Mouse (Mus musculus) embryonic facial prominence, embryonic 11.5 days (tissue): ENCODE results near the gene Calm3. TPM values are rescaled to one million over a fixed set of nuclear protein-coding genes. Genes with fewer than 3 reads are reported as not detected.
"Not testable (repeated sequence)": the region's sequence is repeated elsewhere in the genome, so short reads cannot be mapped to it uniquely, and the experiment has no call there.

Source experiments
- ATAC-seq: fragments of 200-750 bp; cut with Nextera tagmentation; replicated peaks from 2 replicates; pipeline ENCODE4 v1.8.0; 2017; ENCODE audit warnings: low read depth; ENCODE audit not compliant: insufficient number of reproducible peaks, low FRiP score, low TSS enrichment
- DNase-seq: peaks from one replicate; pipeline ENCODE4 v3.0.0-alpha.2; 2015; ENCODE audit warnings: low spot score
- H3K27ac ChIP-seq: fragments of 300-500 bp; sonication (generic); replicated peaks from 2 replicates; pipeline ENCODE4 v1.5.1; 2014; ENCODE audit warnings: mild to moderate bottlenecking, low read depth, low read length, control low read depth
- H3K27me3 ChIP-seq: fragments of 300-500 bp; sonication (generic); 2 replicates; pipeline ENCODE4 v1.6.1; 2014; ENCODE audit warnings: mild to moderate bottlenecking, low read length, moderate library complexity, mixed read lengths; ENCODE audit not compliant: control insufficient read depth, insufficient read depth
- H3K36me3 ChIP-seq: fragments of 300-500 bp; sonication (generic); replicated peaks from 2 replicates; pipeline ENCODE4 v1.6.1; 2014; ENCODE audit warnings: low read depth, mild to moderate bottlenecking, low read length, moderate library complexity, mixed read lengths; ENCODE audit not compliant: control insufficient read depth, insufficient read depth
- H3K4me1 ChIP-seq: fragments of 300-500 bp; sonication (generic); 2 replicates; pipeline ENCODE4 v1.6.1; 2014; ENCODE audit warnings: low read length, mixed read lengths; ENCODE audit not compliant: control insufficient read depth, insufficient read depth
- H3K4me2 ChIP-seq: fragments of 300-500 bp; sonication (generic); 2 replicates; pipeline ENCODE4 v1.6.1; 2014; ENCODE audit warnings: low read depth, mild to moderate bottlenecking, control low read depth, low read length, moderate library complexity
- H3K4me3 ChIP-seq: fragments of 300-500 bp; sonication (generic); 2 replicates; pipeline ENCODE4 v1.5.1; 2014; ENCODE audit warnings: low read depth, low read length, control low read depth
- H3K9ac ChIP-seq: fragments of 300-500 bp; sonication (generic); replicated peaks from 2 replicates; pipeline ENCODE4 v1.6.1; 2014; ENCODE audit warnings: mild to moderate bottlenecking, control low read depth, low read length
- H3K9me3 ChIP-seq: fragments of 300-500 bp; sonication (generic); replicated peaks from 2 replicates; pipeline ENCODE4 v1.6.1; 2016; ENCODE audit warnings: mild to moderate bottlenecking, low read length, inconsistent platforms, mixed read lengths; ENCODE audit not compliant: control insufficient read depth
- WGBS: fragments of 180-500 bp; shearing (Covaris S2); extraction: QIAGEN DNeasy Blood & Tissue Kit; methylation state at CpG from one replicate; pipeline ENCODE4 v1.1.7; 2014; 5-methylcytosine and 5-hydroxymethylcytosine counted together
- polyA plus RNA-seq: library from polyadenylated mRNA; unstranded; fragments of >200 nt; fragmentation: Nextera tagmentation; extraction: Ambion mirVana; gene quantifications from 2 replicates; pipeline ENCODE4 v1.2.1, GENCODE M21; 2014

Gene Calm3
- polyA plus RNA-seq, 1 experiment from 2014 or later = 237 TPM

- H3K36me3 ChIP-seq, H3K9ac ChIP-seq, H3K4me3 ChIP-seq, ATAC-seq, H3K4me2 ChIP-seq, H3K9me3 ChIP-seq, H3K4me1 ChIP-seq, H3K27ac ChIP-seq, DNase-seq: not testable (repeated sequence)
- peaks cover 10% of the 10 kb centered on the region for H3K27me3 ChIP-seq
- 63% methylated on average over 2 of the region's 2 CpGs for WGBS
These were observed 29.9 kb upstream of the Calm3 start for GRCm38 (mm10) chr7:16953776-16954175.

GRCm38 (mm10) chr7:16950861-16951635, 27.1 kb upstream of the Calm3 start:
- Histone ChIP-seq H3K4me3 (no peak overlapping the region), H3K27me3 (peaks cover 36% of the 10 kb centered on the region), H3K9me3 (no peaks in the 10 kb centered on the region), H3K9ac (no peak overlapping the region), H3K4me2 (no peak overlapping the region), H3K27ac (no peak overlapping the region), H3K36me3 (no peaks in the 10 kb centered on the region), H3K4me1 (peaks cover 11% of the 10 kb centered on the region)
- DNase-seq = peak; percentile 89
- 29% methylated on average over 18 of the region's 18 CpGs for WGBS
- peak; percentile 46; the same call in 1 of the 2 replicates for ATAC-seq

- peaks cover 11% of the 10 kb centered on the region for H3K4me1 ChIP-seq
These were observed 26.3 kb upstream of the Calm3 start for GRCm38 (mm10) chr7:16949908-16950841.

GRCm38 (mm10) chr7:16948923-16949458, 25.1 kb upstream of the Calm3 start:
- no peaks in the 10 kb centered on the region for H3K36me3 ChIP-seq
- no peaks in the 10 kb centered on the region for H3K9me3 ChIP-seq
- no peak overlapping the region for H3K9ac ChIP-seq
- peaks cover 11% of the 10 kb centered on the region for H3K4me1 ChIP-seq
- H3K4me2 ChIP-seq = no peak overlapping the region
- no peak overlapping the region for H3K27ac ChIP-seq
- ATAC-seq (no peak), DNase-seq (no peak)
- WGBS = 51% methylated on average over 8 of the region's 8 CpGs
- H3K4me3 ChIP-seq = no peak overlapping the region
- H3K27me3 ChIP-seq = peaks cover 46% of the 10 kb centered on the region

More at GRCm38 (mm10) chr7:16949908-16950841, 26.3 kb upstream of the Calm3 start:
- ATAC-seq (peak; percentile 40), DNase-seq (peak; percentile 87)
- 13% methylated on average over 29 of the region's 29 CpGs for WGBS
- Histone ChIP-seq H3K9me3 (no peaks in the 10 kb centered on the region), H3K9ac (peak overlapping the region; percentile 30), H3K27me3 (peaks cover 45% of the 10 kb centered on the region), H3K4me3 (peak overlapping the region; percentile 20; the same call in 1 of the 2 replicates), H3K36me3 (no peaks in the 10 kb centered on the region), H3K4me2 (peak overlapping the region; percentile 63), H3K27ac (no peak overlapping the region)

- Histone ChIP-seq H3K4me3 (no peak overlapping the region), H3K27me3 (peaks cover 46% of the 10 kb centered on the region), H3K36me3 (no peaks in the 10 kb centered on the region), H3K27ac (no peak overlapping the region), H3K4me2 (no peak overlapping the region), H3K4me1 (peaks cover 11% of the 10 kb centered on the region), H3K9me3 (no peaks in the 10 kb centered on the region), H3K9ac (no peak overlapping the region)
- no peak for ATAC-seq
- 9% methylated on average over 4 of the region's 4 CpGs for WGBS
- DNase-seq = no peak
These were observed 24.0 kb upstream of the Calm3 start for GRCm38 (mm10) chr7:16947959-16948361.

- no peak for DNase-seq
- ATAC-seq = no peak
- H3K9me3 ChIP-seq = no peaks in the 10 kb centered on the region
- 9% methylated on average over 21 of the region's 22 CpGs for WGBS
- H3K36me3 ChIP-seq = no peaks in the 10 kb centered on the region
- H3K27me3 ChIP-seq = peaks cover 46% of the 10 kb centered on the region
- H3K4me1 ChIP-seq = peaks cover 11% of the 10 kb centered on the region
- H3K4me3 ChIP-seq = peak overlapping the region; percentile 36
- peak overlapping the region; percentile 67 for H3K4me2 ChIP-seq
- no peak overlapping the region; the same call in 1 of the 2 replicates for H3K27ac ChIP-seq
- H3K9ac ChIP-seq = peak overlapping the region; percentile 46
These were observed 23.5 kb upstream of the Calm3 start for GRCm38 (mm10) chr7:16947349-16947895.

- Histone ChIP-seq H3K27me3 (peaks cover 46% of the 10 kb centered on the region), H3K36me3 (no peaks in the 10 kb centered on the region), H3K9ac (peak overlapping the region; percentile 46), H3K4me2 (peak overlapping the region; percentile 67), H3K4me1 (peaks cover 11% of the 10 kb centered on the region), H3K4me3 (peak overlapping the region; percentile 36), H3K9me3 (no peaks in the 10 kb centered on the region), H3K27ac (no peak overlapping the region)
- WGBS = 3% methylated on average over 52 of the region's 53 CpGs
- ATAC-seq = no peak
- DNase-seq = peak; percentile 30
These were observed 22.8 kb upstream of the Calm3 start for GRCm38 (mm10) chr7:16946441-16947348.
